Mouse (Mus musculus) brain, embryonic 14.5 days (tissue): ENCODE data around the gene Atp5j2.
A peak's percentile ranks its signal among the peaks of the same experiment; 100 is the strongest.

ENCODE experiments used
- CTCF ChIP-seq: fragments of 200-500 bp; IDR thresholded peaks from 2 replicates; pipeline ENCODE4 v1.5.1; 2012; ENCODE audit warnings: inconsistent platforms, mild to moderate bottlenecking, moderate library complexity, borderline replicate concordance; ENCODE audit not compliant: insufficient read depth, insufficient read length; ENCODE audit errors: extremely low read depth
- POLR2A ChIP-seq: fragments of 200-500 bp; IDR thresholded peaks from 2 replicates; pipeline ENCODE4 v1.6.1; 2012; ENCODE audit warnings: mild to moderate bottlenecking, inconsistent platforms, borderline replicate concordance; ENCODE audit not compliant: poor library complexity, insufficient read depth, insufficient read length, severe bottlenecking; ENCODE audit errors: extremely low read depth

- TF ChIP-seq CTCF = no peak
- peak; percentile 58; the same call in 1 of the 2 replicates for TF ChIP-seq POLR2A
Observed at GRCm38 (mm10) chr5:145139571-145140519, 52.0 kb downstream of the Atp5j2 start, which contains the start of the genes Pdap1 and Bud31.
